Mouse (Mus musculus) cerebellum, adult 2 months (tissue): ENCODE data around the gene Atp5h.

Experiments used
- CTCF ChIP-seq: fragments of 200-500 bp; IDR thresholded peaks from 2 replicates; pipeline ENCODE4 v1.5.1; 2011; ENCODE audit warnings: low read depth, mild to moderate bottlenecking, control low read depth, low read length, moderate library complexity, borderline replicate concordance; ENCODE audit not compliant: insufficient read depth
- POLR2A ChIP-seq: fragments of 200-500 bp; IDR thresholded peaks from 2 replicates; pipeline ENCODE4 v1.6.1; 2011; ENCODE audit warnings: low read length, control low read depth, borderline replicate concordance; ENCODE audit not compliant: insufficient read depth

DNA sequence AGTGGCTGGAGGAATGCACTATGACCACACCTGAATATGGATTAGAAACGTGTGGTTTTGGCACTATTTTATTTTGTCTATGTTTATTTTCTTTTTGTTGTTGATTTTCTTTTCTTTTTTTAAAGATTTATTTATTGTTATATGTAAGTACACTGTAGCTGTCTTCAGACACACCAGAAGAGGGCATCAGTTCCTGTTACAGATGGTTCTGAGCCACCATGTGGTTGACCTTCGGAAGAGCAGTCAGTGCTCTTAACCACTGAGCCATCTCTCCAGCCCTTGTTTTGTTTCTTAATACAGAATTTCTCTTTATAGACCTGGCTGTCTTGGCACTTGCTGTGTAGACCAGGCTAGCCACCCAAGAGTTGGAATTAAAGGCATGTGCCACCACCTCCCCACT, 47.0 kb downstream of the Atp5h start:
- TF ChIP-seq CTCF (no peak), POLR2A (no peak)
